Mouse (Mus musculus) olfactory bulb, adult 2 months (tissue): ENCODE results near the gene Cct6b. TPM values are rescaled to one million over a fixed set of nuclear protein-coding genes. Genes with fewer than 3 reads are reported as not detected.
"Not testable (repeated sequence)": the region's sequence is repeated elsewhere in the genome, so short reads cannot be mapped to it uniquely, and the experiment has no call there.

Experiments
- H3K27ac ChIP-seq: fragments of 200-500 bp; 2 replicates; pipeline ENCODE4 v1.5.1; 2012; ENCODE audit warnings: low read depth, low read length; ENCODE audit not compliant: insufficient read depth
- H3K4me1 ChIP-seq: fragments of 200-500 bp; 2 replicates; pipeline ENCODE4 v1.6.1; 2012; ENCODE audit warnings: low read length; ENCODE audit not compliant: control insufficient read depth, insufficient read depth
- H3K4me3 ChIP-seq: fragments of 200-500 bp; 2 replicates; pipeline ENCODE4 v1.5.1; 2012; ENCODE audit warnings: mild to moderate bottlenecking, low read depth, low read length, moderate library complexity; ENCODE audit not compliant: insufficient read depth
- CTCF ChIP-seq: fragments of 200-500 bp; IDR thresholded peaks from 2 replicates; pipeline ENCODE4 v1.5.1; 2012; ENCODE audit warnings: low read depth, mild to moderate bottlenecking, low read length, moderate library complexity; ENCODE audit not compliant: insufficient read depth
- POLR2A ChIP-seq: fragments of 200-500 bp; IDR thresholded peaks from 2 replicates; pipeline ENCODE4 v1.6.1; 2012; ENCODE audit warnings: mild to moderate bottlenecking, low read depth, low read length, moderate library complexity; ENCODE audit not compliant: insufficient read depth
- WGBS: fragments of 180-500 bp; shearing (Covaris S2); methylation state at CpG from one replicate; pipeline ENCODE4 v1.1.7; 2018; 5-methylcytosine and 5-hydroxymethylcytosine counted together
- polyA plus RNA-seq: library from polyadenylated mRNA; stranded (reverse); fragments of >200 nt; gene quantifications from 2 replicates; pipeline ENCODE4 v1.2.4, GENCODE M21; 2012; ENCODE audit warnings: low replicate concordance; ENCODE audit not compliant: missing spikeins, insufficient read depth, insufficient read length

Gene Cct6b
- polyA plus RNA-seq, 1 experiment, result not detected

GRCm38 (mm10) chr11:82712681-82713080 is 51.4 kb downstream of the Cct6b start:
- H3K4me3 ChIP-seq, result no peak overlapping the region
- H3K4me1 ChIP-seq, result no peaks in the 10 kb centered on the region; the same call in 1 of the 2 replicates
- TF ChIP-seq POLR2A (no peak), CTCF (no peak)
- no peak overlapping the region for H3K27ac ChIP-seq
- 81% methylated on average over 3 of the region's 3 CpGs for WGBS

GRCm38 (mm10) chr11:82708934-82709333 is 55.2 kb downstream of the Cct6b start:
- Histone ChIP-seq H3K27ac (no peak overlapping the region), H3K4me1 (no peaks in the 10 kb centered on the region; the same call in 1 of the 2 replicates), H3K4me3 (no peak overlapping the region)
- TF ChIP-seq POLR2A (no peak), CTCF (no peak)
- WGBS, result 88% methylated on average over 4 of the region's 4 CpGs

GRCm38 (mm10) chr11:82705082-82705481 is 59.0 kb downstream of the Cct6b start:
- 70% methylated on average over 6 of the region's 6 CpGs for WGBS
- TF ChIP-seq CTCF (no peak), POLR2A (no peak)
- H3K4me3 ChIP-seq, result no peak overlapping the region
- H3K27ac ChIP-seq, result no peak overlapping the region
- no peaks in the 10 kb centered on the region for H3K4me1 ChIP-seq

GRCm38 (mm10) chr11:82699865-82700410 is 64.2 kb downstream of the Cct6b start:
- no peak overlapping the region for H3K4me3 ChIP-seq
- TF ChIP-seq CTCF (no peak), POLR2A (no peak)
- H3K4me1 ChIP-seq, result no peaks in the 10 kb centered on the region
- 78% methylated on average over 11 of the region's 11 CpGs for WGBS
- no peak overlapping the region for H3K27ac ChIP-seq

GRCm38 (mm10) chr11:82695930-82696329 is 68.2 kb downstream of the Cct6b start:
- WGBS, result 80% methylated on average over 7 of the region's 7 CpGs

GRCm38 (mm10) chr11:82694947-82695346 is 69.2 kb downstream of the Cct6b start:
- H3K27ac ChIP-seq, H3K4me1 ChIP-seq, H3K4me3 ChIP-seq: not testable (repeated sequence)

More at GRCm38 (mm10) chr11:82695930-82696329, 68.2 kb downstream of the Cct6b start:
- TF ChIP-seq CTCF (no peak), POLR2A (no peak)
- Histone ChIP-seq H3K4me1 (no peaks in the 10 kb centered on the region), H3K4me3 (no peak overlapping the region), H3K27ac (no peak overlapping the region)

- 86% methylated on average over 6 of the region's 6 CpGs for WGBS
- H3K27ac ChIP-seq, result no peak overlapping the region
- TF ChIP-seq CTCF (no peak), POLR2A (no peak)
- no peak overlapping the region for H3K4me3 ChIP-seq
- H3K4me1 ChIP-seq, result no peaks in the 10 kb centered on the region
Observed at GRCm38 (mm10) chr11:82692668-82693067, 71.5 kb downstream of the Cct6b start.

DNA sequence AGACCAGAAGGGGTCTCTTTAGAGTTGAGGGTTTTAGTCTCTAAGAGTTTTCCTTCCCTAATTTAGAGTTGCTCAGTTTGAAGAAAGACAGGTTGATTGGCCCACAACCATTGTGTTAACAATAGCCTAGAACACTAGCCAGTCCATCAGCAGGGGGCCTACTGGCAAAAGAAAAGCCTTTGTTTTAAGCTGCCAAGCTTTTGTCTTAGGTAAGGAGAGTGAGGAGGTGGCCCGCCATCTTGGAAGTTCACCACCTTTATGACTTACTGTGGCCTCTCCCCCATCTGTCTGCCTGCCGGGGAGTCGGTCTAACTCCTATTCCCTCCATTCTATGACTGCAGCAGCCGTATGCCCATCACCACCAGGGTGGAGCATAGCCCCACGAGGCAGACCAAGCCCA is 73.6 kb downstream of the Cct6b start:
- 63% methylated on average over 5 of the region's 5 CpGs for WGBS
- H3K27ac ChIP-seq, result no peak overlapping the region
- TF ChIP-seq CTCF (no peak), POLR2A (no peak)
- no peaks in the 10 kb centered on the region for H3K4me1 ChIP-seq
- H3K4me3 ChIP-seq, result no peak overlapping the region

DNA sequence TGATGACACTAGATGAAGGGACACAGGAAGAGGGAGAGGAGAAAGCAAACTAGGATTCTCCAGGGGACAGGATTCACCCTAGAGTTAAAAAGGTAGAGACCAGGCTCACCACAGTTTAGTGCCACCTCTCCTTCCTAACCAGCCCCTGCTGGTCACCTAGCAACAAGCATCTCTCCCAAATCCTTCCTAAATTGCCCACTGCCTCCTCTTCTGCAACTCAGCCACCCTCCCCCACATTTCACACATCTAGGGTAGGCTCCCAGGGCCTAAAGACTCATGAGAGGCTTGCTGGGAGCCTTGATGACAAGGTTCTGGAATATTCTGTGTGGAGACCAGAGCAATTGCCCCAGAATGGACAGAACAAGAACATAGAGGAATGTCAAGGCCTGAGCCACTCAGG is 76.5 kb downstream of the Cct6b start:
- no peak for TF ChIP-seq CTCF
- no peak for TF ChIP-seq POLR2A

GRCm38 (mm10) chr11:82684676-82685075 is 79.4 kb downstream of the Cct6b start:
- 45% methylated on average over 6 of the region's 6 CpGs for WGBS
- no peak overlapping the region for H3K27ac ChIP-seq
- TF ChIP-seq POLR2A, result no peak
- no peak for TF ChIP-seq CTCF
- no peak overlapping the region for H3K4me3 ChIP-seq
- H3K4me1 ChIP-seq, result no peaks in the 10 kb centered on the region

More for the DNA sequence above, 76.5 kb downstream of the Cct6b start:
- Histone ChIP-seq H3K4me1 (no peaks in the 10 kb centered on the region), H3K27ac (no peak overlapping the region), H3K4me3 (no peak overlapping the region)
